22 mouse cellular contexts compared by ENCODE assay signal in the genomic region with DNA sequence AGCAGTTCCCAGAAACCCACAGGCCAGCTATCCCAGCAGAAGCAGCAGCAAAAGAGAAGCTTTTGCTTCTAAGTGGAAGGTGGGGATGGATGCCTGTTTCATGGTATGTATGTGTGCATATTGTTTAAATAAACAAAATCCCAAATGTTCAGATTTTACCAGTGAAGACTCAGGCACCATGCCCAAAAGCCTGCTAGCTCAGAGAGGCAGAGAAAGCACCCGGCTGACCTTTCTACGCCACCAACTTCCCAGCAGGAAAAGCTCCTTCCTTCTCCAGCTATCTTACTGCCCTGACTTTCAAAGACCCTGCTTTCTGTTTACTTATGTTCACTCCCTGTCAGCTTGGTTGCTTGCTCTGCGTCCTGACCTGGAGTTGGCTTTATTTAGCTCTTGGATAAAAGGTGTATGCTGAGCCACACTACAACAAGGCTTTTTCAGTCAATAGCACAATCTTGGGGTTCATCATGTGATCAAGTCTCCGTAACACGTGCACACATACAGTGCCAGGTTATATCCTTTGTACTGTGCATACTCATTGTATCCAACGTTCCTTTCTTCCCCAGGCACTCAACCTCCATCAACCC. TPM values are rescaled to one million over a fixed set of nuclear protein-coding genes. Genes with fewer than 3 reads are reported as not detected.
DNase-seq lines count a peak whose midpoint lies in the region; ATAC-seq and TF ChIP-seq lines count a peak whose summit lies in the region.
"Had no signal": no experiment of that assay in that cellular context is flagged by ENCODE, and none has a peak within 500 bp of the region (broad histone marks: within the 10 kb centered on the region; RNA-seq: fewer than 3 reads in every experiment).

No protein-coding gene starts in this region.

- no peak for DNase-seq in heart, postnatal 10 days
- no peak for DNase-seq in intestine, embryonic 14.5 days (ENCODE audit: low spot score)
- DNase-seq in lung, embryonic 14.5 days = peak; percentile 68
- no peak for DNase-seq in lung, postnatal 0 days (ENCODE audit: low spot score)
- DNase-seq in stomach, postnatal 0 days (ENCODE audit: low spot score) = peak; percentile 65
- DNase-seq in hindbrain, postnatal 0 days (ENCODE audit: low spot score) = no peak
- DNase-seq: adrenal gland, postnatal 14 days; cerebellum, adult 9-11 months; gastrocnemius, postnatal 14 days; layer of hippocampus, postnatal 36 days; liver, embryonic 13.5 days; thymus, adult 2 months had no signal

- H3K4me3 ChIP-seq in heart, embryonic 11.5 days (ENCODE audit: low read depth, low read length) = no peak overlapping the region
- H3K4me3 ChIP-seq in intestine, embryonic 14.5 days (ENCODE audit: low read depth, low read length) = no peak overlapping the region
- H3K4me3 ChIP-seq in intestine, postnatal 0 days (ENCODE audit: low read depth, low read length) = no peak overlapping the region
- no peak overlapping the region for H3K4me3 ChIP-seq in lung, embryonic 14.5 days (ENCODE audit: low read depth, low read length)
- H3K4me3 ChIP-seq in lung, postnatal 0 days (ENCODE audit: low read depth, low read length) = no peak overlapping the region
- no peak overlapping the region for H3K4me3 ChIP-seq in stomach, postnatal 0 days (ENCODE audit: low read depth, low read length)
- no peak overlapping the region for H3K4me3 ChIP-seq in hindbrain, postnatal 0 days (ENCODE audit: low read length)
- H3K4me3 ChIP-seq: embryonic facial prominence, embryonic 13.5 days; hindbrain, embryonic 10.5 days; limb, embryonic 13.5 days; liver, embryonic 13.5 days; megakaryocyte, embryonic 14.5 days; midbrain, embryonic 15.5 days; myocyte had no signal

- H3K27ac ChIP-seq in heart, embryonic 11.5 days (ENCODE audit: low read depth, low read length) = peak overlapping the region; percentile 30
- H3K27ac ChIP-seq in intestine, embryonic 14.5 days (ENCODE audit: low read depth) = peak overlapping the region; percentile 9; the same call in 1 of the 2 replicates
- no peak overlapping the region for H3K27ac ChIP-seq in intestine, postnatal 0 days (ENCODE audit: low read depth, low read length)
- peak overlapping the region; percentile 43; the same call in 1 of the 2 replicates for H3K27ac ChIP-seq in lung, embryonic 14.5 days (ENCODE audit: low read depth)
- H3K27ac ChIP-seq in lung, postnatal 0 days (ENCODE audit: low read length) = no peak overlapping the region
- 0 out of 2 replicates have a peak overlapping the region, but pooled peaks have one; percentile 1 for H3K27ac ChIP-seq in stomach, postnatal 0 days (replicated peaks)
- H3K27ac ChIP-seq in hindbrain, postnatal 0 days = no peak overlapping the region
- H3K27ac ChIP-seq: embryonic facial prominence, embryonic 13.5 days; hindbrain, embryonic 10.5 days; limb, embryonic 13.5 days; liver, embryonic 13.5 days; midbrain, embryonic 15.5 days had no signal

- no peaks in the 10 kb centered on the region for H3K27me3 ChIP-seq in heart, embryonic 11.5 days (ENCODE audit: control insufficient read depth, insufficient read depth, low read length)
- H3K27me3 ChIP-seq in intestine, embryonic 14.5 days (replicated peaks; ENCODE audit: control insufficient read depth, insufficient read depth, low read length) = no peaks in the 10 kb centered on the region
- H3K27me3 ChIP-seq in intestine, postnatal 0 days (replicated peaks; ENCODE audit: control insufficient read depth, insufficient read depth, low read length) = no peaks in the 10 kb centered on the region
- H3K27me3 ChIP-seq in lung, embryonic 14.5 days (ENCODE audit: insufficient read depth, low read length) = no peaks in the 10 kb centered on the region
- H3K27me3 ChIP-seq in lung, postnatal 0 days (replicated peaks; ENCODE audit: insufficient read depth, low read length) = no peaks in the 10 kb centered on the region
- no peaks in the 10 kb centered on the region for H3K27me3 ChIP-seq in stomach, postnatal 0 days (ENCODE audit: control insufficient read depth, insufficient read depth, low read length)
- H3K27me3 ChIP-seq in hindbrain, postnatal 0 days (ENCODE audit: insufficient read depth, low read length) = no peaks in the 10 kb centered on the region
- H3K27me3 ChIP-seq: embryonic facial prominence, embryonic 13.5 days; limb, embryonic 13.5 days; liver, embryonic 13.5 days; megakaryocyte, embryonic 14.5 days; midbrain, embryonic 15.5 days had no signal

- peaks cover 16% of the 10 kb centered on the region for H3K4me1 ChIP-seq in heart, embryonic 11.5 days (ENCODE audit: control insufficient read depth, insufficient read depth, low read length)
- peaks cover 19% of the 10 kb centered on the region; the same call in 1 of the 2 replicates for H3K4me1 ChIP-seq in intestine, embryonic 14.5 days (replicated peaks; ENCODE audit: control insufficient read depth, insufficient read depth, low read length)
- no peaks in the 10 kb centered on the region for H3K4me1 ChIP-seq in intestine, postnatal 0 days (replicated peaks; ENCODE audit: control insufficient read depth, insufficient read depth, low read length)
- H3K4me1 ChIP-seq in lung, embryonic 14.5 days (ENCODE audit: insufficient read depth) = peaks cover 14% of the 10 kb centered on the region; the same call in 1 of the 2 replicates
- H3K4me1 ChIP-seq in lung, postnatal 0 days (ENCODE audit: insufficient read depth, low read depth, low read length) = peaks cover 6% of the 10 kb centered on the region; the same call in 1 of the 2 replicates
- 0 out of 2 replicates have a peak, but pooled peaks cover 3% of the 10 kb centered on the region for H3K4me1 ChIP-seq in stomach, postnatal 0 days (replicated peaks; ENCODE audit: control insufficient read depth, insufficient read depth)
- no peaks in the 10 kb centered on the region for H3K4me1 ChIP-seq in hindbrain, postnatal 0 days (ENCODE audit: insufficient read depth, low read length)
- H3K4me1 ChIP-seq: hindbrain, embryonic 10.5 days; liver, embryonic 13.5 days; midbrain, embryonic 15.5 days had no signal

- no peak for TF ChIP-seq CTCF in intestine, postnatal 0 days (IDR thresholded peaks at IDR 0.05; ENCODE audit: low read depth)
- TF ChIP-seq CTCF in lung, embryonic 14.5 days (IDR thresholded peaks at IDR 0.05; ENCODE audit: low read depth) = no peak
- no peak for TF ChIP-seq CTCF in lung, postnatal 0 days (IDR thresholded peaks at IDR 0.05)
- no peak for TF ChIP-seq CTCF in stomach, postnatal 0 days (IDR thresholded peaks at IDR 0.05; ENCODE audit: low read depth)
- TF ChIP-seq CTCF in hindbrain, postnatal 0 days (IDR thresholded peaks at IDR 0.05; ENCODE audit: low read depth) = no peak

- 48% methylated on average over 6 of the region's 6 CpGs for WGBS in heart, embryonic 11.5 days (ENCODE audit: insufficient replicate concordance)
- 54% methylated on average over 6 of the region's 6 CpGs for WGBS in intestine, embryonic 14.5 days
- 38% methylated on average over 6 of the region's 6 CpGs for WGBS in intestine, postnatal 0 days
- WGBS in lung, embryonic 14.5 days = 31% methylated on average over 6 of the region's 6 CpGs
- WGBS in lung, postnatal 0 days = 17% methylated on average over 6 of the region's 6 CpGs
- 26% methylated on average over 6 of the region's 6 CpGs for WGBS in stomach, postnatal 0 days
- WGBS in hindbrain, postnatal 0 days = 80% methylated on average over 6 of the region's 6 CpGs

- intact Hi-C loops in heart, postnatal 10 days (cut with DNase I) = no loop called here

- H3K9ac ChIP-seq in heart, embryonic 11.5 days (ENCODE audit: low read depth, low read length) = no peak overlapping the region
- no peak overlapping the region for H3K9ac ChIP-seq in intestine, embryonic 14.5 days (ENCODE audit: low read length)
- no peak overlapping the region for H3K9ac ChIP-seq in intestine, postnatal 0 days (ENCODE audit: low read depth, low read length)
- no peak overlapping the region for H3K9ac ChIP-seq in lung, embryonic 14.5 days
- no peak overlapping the region for H3K9ac ChIP-seq in lung, postnatal 0 days (replicated peaks; ENCODE audit: low read depth)
- no peak overlapping the region for H3K9ac ChIP-seq in stomach, postnatal 0 days (ENCODE audit: low read length)
- H3K9ac ChIP-seq in hindbrain, postnatal 0 days (replicated peaks; ENCODE audit: low read length) = no peak overlapping the region
- H3K9ac ChIP-seq: embryonic facial prominence, embryonic 13.5 days; limb, embryonic 13.5 days; liver, embryonic 13.5 days; midbrain, embryonic 15.5 days had no signal

- H3K36me3 ChIP-seq in heart, embryonic 11.5 days (ENCODE audit: control insufficient read depth, insufficient read depth, low read length) = no peaks in the 10 kb centered on the region
- no peaks in the 10 kb centered on the region for H3K36me3 ChIP-seq in intestine, embryonic 14.5 days (ENCODE audit: control insufficient read depth, insufficient read depth, low read length)
- H3K36me3 ChIP-seq in intestine, postnatal 0 days (ENCODE audit: control insufficient read depth, insufficient read depth) = no peaks in the 10 kb centered on the region
- no peaks in the 10 kb centered on the region for H3K36me3 ChIP-seq in lung, embryonic 14.5 days (ENCODE audit: insufficient read depth)
- no peaks in the 10 kb centered on the region for H3K36me3 ChIP-seq in lung, postnatal 0 days (ENCODE audit: insufficient read depth, low read length)
- no peaks in the 10 kb centered on the region for H3K36me3 ChIP-seq in stomach, postnatal 0 days (ENCODE audit: control insufficient read depth, insufficient read depth, low read length)
- H3K36me3 ChIP-seq in hindbrain, postnatal 0 days (ENCODE audit: insufficient read depth, low read length) = no peaks in the 10 kb centered on the region
- H3K36me3 ChIP-seq: embryonic facial prominence, embryonic 13.5 days; G1E; hindbrain, embryonic 10.5 days; limb, embryonic 13.5 days; liver, embryonic 13.5 days; midbrain, embryonic 15.5 days had no signal

- no peak for ATAC-seq in heart, embryonic 11.5 days (replicated peaks; ENCODE audit: insufficient number of reproducible peaks, low FRiP score, low TSS enrichment)
- no peak for ATAC-seq in intestine, embryonic 14.5 days (replicated peaks; ENCODE audit: low FRiP score, low TSS enrichment, low read depth)
- ATAC-seq in intestine, postnatal 0 days = no peak
- ATAC-seq in lung, embryonic 14.5 days (ENCODE audit: insufficient read depth) = no peak
- no peak for ATAC-seq in lung, postnatal 0 days
- peak; percentile 96 for ATAC-seq in stomach, postnatal 0 days (ENCODE audit: low FRiP score, low TSS enrichment)
- ATAC-seq in hindbrain, postnatal 0 days = no peak
- ATAC-seq: forebrain, embryonic 14.5 days; midbrain, embryonic 15.5 days had no signal

- H3K4me2 ChIP-seq in heart, embryonic 11.5 days = no peak overlapping the region
- H3K4me2 ChIP-seq in intestine, embryonic 14.5 days (ENCODE audit: low read length) = no peak overlapping the region
- no peak overlapping the region for H3K4me2 ChIP-seq in intestine, postnatal 0 days (replicated peaks; ENCODE audit: low read depth)
- no peak overlapping the region for H3K4me2 ChIP-seq in lung, embryonic 14.5 days
- no peak overlapping the region for H3K4me2 ChIP-seq in lung, postnatal 0 days (replicated peaks; ENCODE audit: low read depth, low read length)
- H3K4me2 ChIP-seq in stomach, postnatal 0 days (replicated peaks; ENCODE audit: low read depth) = no peak overlapping the region
- H3K4me2 ChIP-seq in hindbrain, postnatal 0 days (ENCODE audit: low read depth, low read length) = no peak overlapping the region
- H3K4me2 ChIP-seq: embryonic facial prominence, embryonic 13.5 days; limb, embryonic 13.5 days; liver, embryonic 13.5 days; midbrain, embryonic 15.5 days had no signal

- TF ChIP-seq EP300 in lung, postnatal 0 days (IDR thresholded peaks at IDR 0.05) = no peak
- no peak for TF ChIP-seq EP300 in stomach, postnatal 0 days (optimal IDR thresholded peaks at IDR 0.05)

- 0 out of 2 replicates have a peak, but pooled peaks cover 3% of the 10 kb centered on the region for H3K9me3 ChIP-seq in heart, embryonic 11.5 days (replicated peaks; ENCODE audit: control insufficient read depth, low read length)
- H3K9me3 ChIP-seq in intestine, embryonic 14.5 days (ENCODE audit: control insufficient read depth, low read length) = peaks cover 4% of the 10 kb centered on the region; the same call in 1 of the 2 replicates
- 0 out of 2 replicates have a peak, but pooled peaks cover 3% of the 10 kb centered on the region for H3K9me3 ChIP-seq in intestine, postnatal 0 days (ENCODE audit: control insufficient read depth)
- 0 out of 2 replicates have a peak, but pooled peaks cover 7% of the 10 kb centered on the region for H3K9me3 ChIP-seq in lung, embryonic 14.5 days (ENCODE audit: low read depth, low read length)
- H3K9me3 ChIP-seq in lung, postnatal 0 days (ENCODE audit: low read length) = peaks cover 5% of the 10 kb centered on the region; the same call in 1 of the 2 replicates
- no peaks in the 10 kb centered on the region for H3K9me3 ChIP-seq in stomach, postnatal 0 days (ENCODE audit: control insufficient read depth, low read length)
- peaks cover 5% of the 10 kb centered on the region; the same call in 1 of the 2 replicates for H3K9me3 ChIP-seq in hindbrain, postnatal 0 days (ENCODE audit: low read length)
- H3K9me3 ChIP-seq: liver, embryonic 13.5 days; midbrain, embryonic 15.5 days had no signal

RNA-seq across cellular contexts. Expression of gene Klf3, which starts 35.9 kb away (rescaled TPM):
- polyA plus RNA-seq in heart, embryonic 11.5 days (2014; fragmentation: Nextera tagmentation; extraction: Ambion mirVana) = 47.3 and 58.9 TPM in 2 replicates
- total RNA-seq in heart, postnatal 10 days (2021) = 10 to 100 TPM; 78.9 to 81.0 TPM
- 75.2 and 88.0 TPM in 2 replicates for polyA plus RNA-seq in intestine, embryonic 14.5 days (2014; fragmentation: Nextera tagmentation; extraction: Ambion mirVana)
- 76.9 and 79.3 TPM in 2 replicates for polyA plus RNA-seq in intestine, postnatal 0 days (2015; fragmentation: Nextera tagmentation; extraction: Ambion mirVana)
- 63.2 and 69.3 TPM in 2 replicates for polyA plus RNA-seq in lung, embryonic 14.5 days (2014; fragmentation: Nextera tagmentation; extraction: Ambion mirVana)
- polyA plus RNA-seq in lung, postnatal 0 days (2015; fragmentation: Nextera tagmentation; extraction: Ambion mirVana) = 89.7 and 104 TPM in 2 replicates
- 97.5 and 101 TPM in 2 replicates for polyA plus RNA-seq in stomach, postnatal 0 days (2015; fragmentation: Nextera tagmentation; extraction: Ambion mirVana)
- 22.6 and 22.9 TPM in 2 replicates for total RNA-seq in hindbrain, postnatal 0 days (2014; rRNA removed)
- 37.1 and 37.5 TPM in 2 replicates for polyA plus RNA-seq in hindbrain, postnatal 0 days (2015; fragmentation: Nextera tagmentation; extraction: Ambion mirVana)

Comparison
In these comparisons a context has a peak if more than half of its experiments do, and no peak if none do; other contexts are left out.
1. H3K27ac ChIP-seq: peak in heart, embryonic 11.5 days (single experiment), intestine, embryonic 14.5 days (single experiment), lung, embryonic 14.5 days (single experiment) and stomach, postnatal 0 days (single experiment); none in intestine, postnatal 0 days (single experiment), lung, postnatal 0 days (single experiment) and hindbrain, postnatal 0 days (single experiment).
2. DNase-seq: peak in lung, embryonic 14.5 days (single experiment) and stomach, postnatal 0 days (single experiment); none in heart, postnatal 10 days (0 of 2), intestine, embryonic 14.5 days (single experiment), lung, postnatal 0 days (single experiment) and hindbrain, postnatal 0 days (single experiment).